Mouse (Mus musculus) thymus, postnatal 36 days (tissue): ENCODE measurements at regions not wholly inside any gene's neighbourhood (a gene's known extent, or its start where the extent isn't known, plus 50 kb on each side); places are given as distances from the start of the nearest gene placed in this dataset.

Experiments used
- DNase-seq, 2 experiments: peaks; one replicate each; pipeline ENCODE4 v3.0.0; 2022; ENCODE audit warnings: mixed read lengths in 2 of 2

DNA sequence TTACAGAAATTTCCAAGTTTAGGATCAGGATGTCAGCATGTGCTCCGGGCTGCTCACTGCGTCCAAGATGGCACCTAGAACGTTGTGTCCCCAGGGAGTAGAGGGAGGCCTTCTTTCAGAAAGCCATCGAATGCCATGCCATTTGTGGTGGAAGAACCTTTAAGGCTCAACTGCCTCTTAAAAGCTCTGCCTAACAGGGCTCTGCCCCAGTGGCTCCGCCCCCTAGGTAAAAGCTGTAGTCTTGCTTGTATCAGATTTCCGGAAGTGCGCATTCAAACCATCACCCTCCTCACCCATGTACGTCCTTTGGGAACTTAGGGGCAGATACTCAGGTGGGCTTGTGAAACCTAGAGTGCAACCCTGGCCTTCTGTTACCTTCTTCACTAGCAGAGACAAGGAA, 54.0 kb upstream of the Psmd7 start:
- DNase-seq, result no peak

GRCm38 (mm10) chr8:107647936-107648335, 59.7 kb upstream of the Psmd7 start:
- DNase-seq, result no peak

DNA sequence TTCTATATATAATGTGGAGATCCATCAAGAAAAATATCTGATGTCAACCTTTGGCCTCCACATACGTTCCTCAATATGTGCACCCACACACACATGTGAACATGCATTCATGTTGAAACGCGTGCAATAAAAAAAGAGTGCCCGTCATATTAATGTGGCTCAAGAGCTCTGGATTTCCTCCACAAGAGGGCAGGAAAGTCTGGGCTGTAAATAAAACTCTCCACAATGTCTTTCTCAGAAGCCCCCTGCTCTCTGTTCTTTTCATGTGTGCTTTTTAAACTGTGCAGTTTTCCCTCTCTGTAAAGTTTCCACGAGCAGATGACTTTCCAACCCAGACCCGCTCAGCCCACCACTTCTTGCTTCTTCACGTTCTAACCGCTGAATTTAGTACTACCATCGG, 62.0 kb upstream of the Psmd7 start:
- DNase-seq, result no peak

DNA sequence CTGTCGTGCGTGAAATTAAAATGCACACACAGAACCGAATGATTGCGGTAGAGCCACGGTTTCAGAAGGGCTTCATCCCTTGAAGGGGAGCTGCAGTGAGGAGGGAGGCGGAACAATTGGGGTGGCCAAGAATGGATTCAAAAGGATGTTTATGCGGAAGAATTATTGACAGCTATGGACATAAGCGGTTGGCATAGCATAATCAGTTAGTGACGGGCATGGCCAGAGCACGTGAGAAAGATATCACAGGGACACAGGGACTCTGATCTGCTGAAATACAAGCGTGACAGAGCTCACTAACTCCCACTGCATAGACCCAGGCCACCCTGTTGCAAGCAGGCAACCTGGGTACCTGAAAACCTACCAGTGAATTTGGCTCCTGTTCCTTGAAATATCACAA, 63.2 kb upstream of the Psmd7 start:
- DNase-seq, result no peak

DNA sequence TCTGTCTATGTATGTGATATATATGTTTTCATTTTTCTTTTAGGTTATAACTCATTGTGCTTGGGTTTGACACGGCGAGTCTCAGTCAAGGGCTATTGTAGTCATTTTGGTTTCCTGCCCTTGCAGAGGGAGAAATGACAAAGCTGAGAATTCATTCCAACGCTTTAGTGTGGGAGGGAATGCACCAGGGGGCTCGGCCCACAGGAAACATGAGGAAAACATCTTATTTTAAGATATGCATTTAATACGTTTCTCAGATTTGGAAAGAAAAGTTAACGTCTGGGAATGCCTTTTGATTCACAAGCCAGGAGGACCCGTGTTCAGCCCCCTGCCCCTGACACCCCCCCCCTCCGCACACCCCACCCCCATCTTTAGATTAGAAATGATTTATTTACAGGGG, 64.0 kb upstream of the Psmd7 start:
- no peak for DNase-seq

DNA sequence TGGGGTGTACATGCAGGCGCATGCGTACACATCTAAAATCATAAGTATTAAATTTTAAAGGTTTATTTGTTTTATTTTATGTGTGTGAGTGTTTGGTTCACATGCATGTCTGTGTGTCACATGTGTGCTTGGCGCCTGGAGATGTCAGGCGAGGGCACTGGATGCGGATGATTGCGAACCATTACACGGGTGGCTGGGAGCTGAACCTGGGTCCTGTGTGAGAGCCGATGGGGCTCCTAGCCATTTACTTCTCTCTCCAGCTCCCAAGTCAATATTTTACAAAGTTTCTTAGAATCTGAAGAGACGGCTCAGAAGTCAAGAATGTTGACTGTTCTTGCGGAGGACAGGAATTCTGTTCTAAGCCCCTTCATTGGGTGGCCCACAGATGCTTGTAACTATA, 65.4 kb upstream of the Psmd7 start:
- DNase-seq, result no peak

- DNase-seq, result no peak
These were observed 68.4 kb upstream of the Psmd7 start for GRCm38 (mm10) chr8:107656622-107657021.

DNA sequence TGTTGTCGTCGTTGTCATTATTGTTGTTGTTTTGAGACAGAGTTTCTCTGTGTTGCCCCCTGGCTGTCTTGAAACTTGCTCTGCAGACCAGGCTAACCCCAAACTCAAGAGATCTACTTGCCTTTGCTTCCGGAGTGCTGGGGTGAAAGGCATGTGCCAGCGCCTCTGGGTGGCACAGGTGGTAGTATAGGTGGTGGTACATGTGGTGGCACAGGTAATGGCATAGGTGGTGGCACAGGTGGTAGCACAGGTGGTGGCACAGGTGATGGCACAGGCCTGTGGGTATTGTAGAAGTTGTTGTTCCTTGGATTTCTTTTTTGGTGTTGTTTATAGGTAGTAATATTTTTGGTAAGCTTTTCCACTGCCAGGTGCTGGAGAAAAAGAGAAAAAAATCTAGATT, 69.5 kb upstream of the Psmd7 start:
- DNase-seq, result no peak

DNA sequence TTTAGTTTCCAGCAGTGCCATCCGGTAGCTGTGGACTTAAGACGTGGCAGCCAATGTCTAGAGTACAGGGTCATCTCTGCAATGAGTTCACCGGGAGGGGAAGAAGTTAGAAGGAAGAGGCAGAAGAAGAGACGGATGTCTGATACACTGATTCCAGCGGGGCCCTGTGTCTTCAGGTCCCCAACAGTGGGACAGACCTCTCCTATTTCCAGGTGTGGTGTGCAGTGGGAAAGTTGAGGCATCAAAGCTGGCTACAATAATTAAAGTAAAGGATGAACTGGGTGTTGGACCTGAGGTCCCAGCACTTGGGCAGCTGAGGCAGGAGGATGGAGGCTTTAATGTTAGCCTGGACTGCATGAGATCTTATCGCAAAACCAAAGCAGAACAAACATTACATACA, 70.1 kb upstream of the Psmd7 start:
- DNase-seq, result no peak

GRCm38 (mm10) chr8:107660624-107661023, 72.4 kb upstream of the Psmd7 start:
- no peak for DNase-seq

DNA sequence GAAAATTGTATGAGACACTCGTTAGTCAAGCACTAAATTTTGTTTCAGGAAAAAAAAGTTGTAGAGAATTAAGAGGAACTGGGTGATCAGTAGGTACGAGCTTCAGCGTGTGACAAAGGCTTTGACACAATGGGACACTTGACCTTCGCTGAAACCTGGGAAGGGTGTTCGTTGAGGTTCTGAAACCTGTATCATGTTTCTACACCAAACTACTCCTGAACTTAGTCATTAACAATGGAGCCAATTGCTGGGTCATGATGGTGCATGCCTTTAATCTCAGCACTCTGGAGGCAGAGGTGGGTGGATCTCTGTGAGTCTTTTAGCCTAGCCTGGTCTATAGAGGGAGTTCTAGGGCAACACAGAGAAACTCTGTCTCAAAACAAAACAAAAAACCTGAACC, 81.3 kb upstream of the Psmd7 start:
- no peak for DNase-seq

GRCm38 (mm10) chr8:107671471-107671870, 83.2 kb upstream of the Psmd7 start:
- DNase-seq, result no peak

GRCm38 (mm10) chr8:107672691-107673090, 84.4 kb upstream of the Psmd7 start:
- no peak for DNase-seq

GRCm38 (mm10) chr8:107682066-107682465, 93.8 kb upstream of the Psmd7 start:
- DNase-seq, result no peak

- DNase-seq, result peak in 1 of 2 experiments; percentile 6
These were observed 96.7 kb upstream of the Psmd7 start for GRCm38 (mm10) chr8:107684721-107685691.

- no peak for DNase-seq
These were observed 98.7 kb upstream of the Psmd7 start for GRCm38 (mm10) chr8:107686936-107687335.

DNA sequence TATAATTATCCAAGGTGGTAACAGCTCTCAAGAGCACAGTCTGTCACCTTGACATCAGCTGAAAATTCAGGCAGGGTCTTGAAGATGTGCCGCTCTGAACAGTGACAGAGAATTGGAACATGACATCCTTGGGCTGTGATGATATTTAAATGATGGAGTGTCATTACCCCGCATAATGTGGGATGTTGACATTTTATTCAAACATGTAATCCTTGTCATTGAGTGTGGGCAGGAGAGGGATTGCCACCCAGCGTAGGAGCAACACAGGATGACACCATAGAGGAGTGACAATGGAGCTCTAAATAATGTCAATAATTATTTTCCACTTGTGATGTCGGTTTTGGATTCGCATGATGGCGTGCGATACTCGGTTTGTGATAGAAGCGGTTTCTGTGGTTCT, 99.3 kb upstream of the Psmd7 start:
- no peak for DNase-seq

DNA sequence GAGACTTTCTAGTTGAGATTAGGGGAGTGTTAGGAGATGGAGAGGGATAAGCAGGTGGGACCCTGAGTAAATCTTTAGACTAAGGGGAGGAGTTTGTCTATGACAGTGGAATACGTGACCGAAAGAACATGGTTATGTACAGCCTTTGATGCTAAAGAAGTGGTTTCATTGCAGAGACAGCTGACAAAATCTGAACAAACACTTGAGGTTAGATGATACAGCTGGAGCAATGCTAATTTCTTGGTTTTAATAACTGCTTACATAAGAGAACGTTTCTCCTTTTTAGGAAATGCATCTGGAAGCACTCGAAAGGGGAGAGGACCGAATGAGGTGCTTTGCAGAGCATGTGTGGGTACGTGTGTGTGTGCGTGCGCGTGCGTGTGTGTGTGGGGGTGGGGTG, 100.8 kb upstream of the Psmd7 start:
- DNase-seq, result no peak

DNA sequence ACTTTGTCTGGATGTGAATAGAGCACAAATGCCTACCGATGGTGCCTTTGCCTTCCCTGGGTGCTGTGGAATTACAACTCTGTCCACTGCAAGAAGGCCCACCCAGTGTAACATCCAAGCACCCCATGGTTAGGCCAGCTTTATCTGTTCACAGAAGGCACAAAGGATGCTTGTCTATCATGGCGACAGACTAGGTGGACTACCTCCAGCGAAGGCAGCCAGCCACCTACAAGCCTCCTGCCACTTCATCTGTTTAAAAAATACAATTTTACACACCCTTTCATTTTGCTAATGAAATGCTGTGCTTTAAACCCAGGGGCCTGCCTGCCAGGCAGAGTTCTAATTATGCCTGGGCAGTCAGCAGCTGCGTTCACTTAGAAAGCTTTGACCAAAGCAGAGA, 103.0 kb upstream of the Psmd7 start:
- no peak for DNase-seq

- no peak for DNase-seq
These were observed 108.4 kb upstream of the Psmd7 start for GRCm38 (mm10) chr8:107696384-107697346.

DNA sequence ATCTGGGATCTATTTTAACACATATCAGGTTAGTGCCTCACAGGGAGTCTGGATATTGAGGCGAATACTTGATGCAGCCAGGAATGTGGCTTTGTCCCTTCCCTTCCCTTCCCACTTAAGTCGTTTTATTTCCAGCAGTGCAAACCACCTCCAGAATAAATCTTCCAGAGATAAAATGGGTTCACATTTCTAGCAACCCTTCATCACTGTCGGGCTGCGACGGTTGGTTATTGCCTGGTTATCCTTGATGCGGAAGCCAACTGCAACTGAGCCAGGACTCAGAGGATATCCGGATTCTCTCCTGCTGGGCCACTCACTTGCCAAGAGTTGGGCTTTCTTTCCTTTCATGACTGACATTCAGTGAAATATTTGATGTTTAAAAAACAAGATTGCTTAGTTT, 111.0 kb upstream of the Psmd7 start:
- DNase-seq, result no peak

DNA sequence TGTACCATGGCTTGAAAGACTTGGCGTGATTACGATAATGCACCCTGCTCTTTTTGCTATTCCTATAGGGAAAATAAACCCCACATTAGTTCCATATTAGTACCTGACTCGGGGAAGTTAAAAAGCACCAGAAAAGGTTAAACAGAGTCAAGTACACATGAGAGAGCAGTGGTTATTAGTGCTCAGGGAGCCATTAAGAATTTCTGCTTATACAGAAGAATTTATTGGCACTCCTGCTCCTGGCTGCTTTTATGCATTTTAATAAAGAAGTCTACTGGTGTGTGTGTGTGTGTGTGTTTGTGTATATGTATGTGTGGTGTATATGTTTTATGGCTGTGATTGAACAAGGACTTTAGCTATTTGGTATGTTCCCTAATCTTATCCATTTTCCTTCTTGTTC, 111.5 kb upstream of the Psmd7 start:
- no peak for DNase-seq

DNA sequence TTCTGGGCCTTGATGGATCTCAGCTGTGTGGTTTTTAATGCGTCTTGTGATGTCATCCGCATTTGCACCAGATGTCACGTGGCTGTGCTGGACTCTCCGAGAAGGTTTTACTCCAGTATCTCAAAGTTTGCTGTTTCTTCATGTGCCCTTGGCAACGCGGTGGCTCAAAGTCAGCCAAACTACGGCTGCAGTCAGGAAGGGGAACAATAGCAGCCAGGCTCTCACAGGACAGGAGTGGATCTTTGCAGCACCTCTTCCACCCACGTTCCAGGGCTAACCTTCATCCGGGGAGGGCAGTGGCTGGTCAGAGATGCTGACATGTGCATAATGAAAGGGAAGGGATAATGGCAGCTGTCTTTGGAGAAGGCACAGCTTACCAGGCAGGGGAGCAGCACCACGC, 127.6 kb upstream of the Psmd7 start:
- no peak for DNase-seq

GRCm38 (mm10) chr8:107717856-107718255, 129.6 kb upstream of the Psmd7 start:
- DNase-seq, result no peak
